Mouse (Mus musculus) liver, embryonic 13.5 days (tissue): Measurements from ENCODE around the gene Ssr3. TPM values are rescaled to one million over a fixed set of nuclear protein-coding genes. Genes with fewer than 3 reads are reported as not detected.

Experiments
- ATAC-seq: fragments of 200-750 bp; cut with Nextera tagmentation; 2 replicates; pipeline ENCODE4 v1.8.0; 2017; ENCODE audit warnings: low read depth, mild to moderate bottlenecking, moderate number of reproducible peaks, moderate library complexity
- DNase-seq: peaks from one replicate; pipeline ENCODE4 v3.0.0; 2022
- H3K27ac ChIP-seq: fragments of 300-500 bp; sonication (generic); 2 replicates; pipeline ENCODE4 v1.5.1; 2015; ENCODE audit warnings: moderate library complexity, mild to moderate bottlenecking, inconsistent platforms
- H3K27me3 ChIP-seq: fragments of 300-500 bp; sonication (generic); 2 replicates; pipeline ENCODE4 v1.6.1; 2015; ENCODE audit warnings: mild to moderate bottlenecking, inconsistent platforms
- H3K36me3 ChIP-seq: fragments of 300-500 bp; sonication (generic); 2 replicates; pipeline ENCODE4 v1.6.1; 2015; ENCODE audit warnings: mild to moderate bottlenecking, inconsistent platforms
- H3K4me1 ChIP-seq: fragments of 300-500 bp; sonication (generic); replicated peaks from 2 replicates; pipeline ENCODE4 v1.6.1; 2015; ENCODE audit warnings: inconsistent platforms
- H3K4me2 ChIP-seq: fragments of 300-500 bp; sonication (generic); 2 replicates; pipeline ENCODE4 v1.6.1; 2015; ENCODE audit warnings: inconsistent platforms, mild to moderate bottlenecking, moderate library complexity
- H3K4me3 ChIP-seq: fragments of 300-500 bp; sonication (generic); replicated peaks from 2 replicates; pipeline ENCODE4 v1.5.1; 2015; ENCODE audit warnings: mild to moderate bottlenecking, inconsistent platforms
- H3K9ac ChIP-seq: fragments of 300-500 bp; sonication (generic); 2 replicates; pipeline ENCODE4 v1.6.1; 2015; ENCODE audit warnings: mild to moderate bottlenecking, inconsistent platforms
- H3K9me3 ChIP-seq: fragments of 300-500 bp; sonication (generic); replicated peaks from 2 replicates; pipeline ENCODE4 v1.6.1; 2016; ENCODE audit warnings: inconsistent platforms
- WGBS: fragments of 180-500 bp; shearing (Covaris S2); methylation state at CpG from one replicate; pipeline ENCODE4 v1.1.7; 2015; ENCODE audit not compliant: insufficient replicate concordance; 5-methylcytosine and 5-hydroxymethylcytosine counted together
- polyA plus RNA-seq: library from polyadenylated mRNA; unstranded; fragments of >200 nt; fragmentation: Nextera tagmentation; extraction: Ambion mirVana; gene quantifications from 2 replicates; pipeline ENCODE4 v1.2.1, GENCODE M21; 2015

Ssr3 gene
- polyA plus RNA-seq, 1 experiment from 2014 or later, result 113 TPM

DNA sequence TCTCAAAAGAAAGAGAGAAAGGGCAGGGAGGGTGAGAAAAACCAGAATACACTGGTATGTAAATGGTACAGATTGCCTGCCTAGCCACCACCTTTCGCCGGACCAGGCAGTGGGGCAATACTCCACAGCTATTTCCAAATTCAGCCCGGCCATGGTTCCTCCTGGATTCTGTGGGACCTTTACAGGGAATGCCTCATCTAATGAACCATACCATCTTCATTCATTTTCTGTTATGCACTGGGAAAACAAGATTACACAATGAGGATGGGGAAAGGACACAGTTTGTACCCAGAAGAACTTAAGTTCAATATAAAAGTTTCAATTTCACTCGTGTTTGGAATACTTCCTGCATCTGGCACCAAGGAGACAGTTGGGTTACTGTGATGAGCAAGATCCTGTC, 19.9 kb downstream of the Ssr3 start:
- no peak for DNase-seq

DNA sequence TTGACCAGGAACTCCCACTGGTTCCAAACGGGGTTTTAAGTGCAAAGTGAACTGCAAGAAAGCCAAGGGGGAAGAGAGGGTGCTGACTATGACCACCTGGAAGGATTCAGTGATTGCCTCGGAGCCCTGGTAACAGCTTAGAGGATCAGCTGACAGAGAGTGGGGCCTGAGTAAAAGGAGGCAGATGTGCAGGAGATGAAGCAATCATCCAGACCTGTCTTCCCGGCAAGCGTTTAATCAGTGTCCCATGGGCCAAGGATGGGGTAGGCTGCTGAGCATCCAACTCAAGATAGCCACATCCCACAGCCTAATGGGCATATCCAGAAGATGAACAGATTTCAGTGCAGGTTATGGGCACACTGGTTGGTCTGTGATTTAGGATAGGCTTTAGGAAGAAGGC, 24.5 kb downstream of the Ssr3 start:
- no peak for ATAC-seq
- no peak overlapping the region for H3K27ac ChIP-seq
- 71% methylated on average over 4 of the region's 4 CpGs for WGBS

More for the DNA sequence above, 19.9 kb downstream of the Ssr3 start:
- no peak overlapping the region for H3K9ac ChIP-seq
- no peak overlapping the region for H3K27ac ChIP-seq
- no peak overlapping the region for H3K4me3 ChIP-seq
- no peaks in the 10 kb centered on the region for H3K27me3 ChIP-seq
- no peak for ATAC-seq
- H3K9me3 ChIP-seq, result no peaks in the 10 kb centered on the region
- H3K4me1 ChIP-seq, result no peaks in the 10 kb centered on the region
- no peak overlapping the region for H3K4me2 ChIP-seq
- peaks cover 38% of the 10 kb centered on the region for H3K36me3 ChIP-seq
- WGBS, result 79% methylated on average over 4 of the region's 4 CpGs

DNA sequence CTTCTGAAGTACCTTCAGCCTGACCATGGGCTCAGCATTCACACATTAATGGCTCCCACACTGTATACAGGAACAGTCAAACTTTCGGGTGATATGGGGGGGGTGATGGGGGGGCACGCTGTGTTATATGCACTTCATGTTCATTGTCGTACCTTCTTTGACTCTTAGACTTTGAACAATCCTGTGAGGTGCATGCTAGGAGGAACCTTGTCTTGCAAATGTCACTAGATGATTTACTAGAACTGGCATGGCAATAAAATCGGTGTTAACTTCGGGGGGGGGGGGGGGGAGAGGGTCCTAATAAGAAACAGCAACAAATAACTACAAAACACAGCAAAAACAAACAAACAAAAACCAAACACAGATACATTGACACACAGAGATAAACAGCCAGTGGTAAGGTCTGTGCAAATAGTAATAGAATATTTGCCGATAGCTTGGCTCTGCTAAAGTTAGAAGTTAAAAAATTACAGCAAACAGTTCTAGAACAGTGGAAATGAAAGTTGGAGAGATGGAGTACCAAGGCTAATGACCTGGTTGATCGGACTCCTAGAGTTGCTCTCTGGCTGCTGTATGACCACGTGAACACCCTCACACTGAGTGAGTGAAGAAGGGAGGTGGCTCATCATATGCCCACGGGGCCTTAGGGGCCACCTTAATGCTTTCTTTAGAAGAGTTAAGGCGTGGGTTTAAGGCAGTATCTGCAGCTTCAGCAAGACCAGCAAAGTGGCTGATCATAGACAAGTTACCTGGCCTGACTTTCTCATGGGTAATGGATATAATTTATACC, 26.3 kb downstream of the Ssr3 start:
- ATAC-seq (no peak), DNase-seq (no peak)
- Histone ChIP-seq H3K27me3 (no peaks in the 10 kb centered on the region), H3K9me3 (no peaks in the 10 kb centered on the region), H3K36me3 (peaks cover 15% of the 10 kb centered on the region), H3K4me3 (no peak overlapping the region), H3K4me1 (no peaks in the 10 kb centered on the region), H3K27ac (no peak overlapping the region), H3K9ac (no peak overlapping the region), H3K4me2 (no peak overlapping the region)
- WGBS, result 76% methylated on average over 10 of the region's 10 CpGs

More for the DNA sequence above, 24.5 kb downstream of the Ssr3 start:
- H3K9me3 ChIP-seq, result no peaks in the 10 kb centered on the region
- peaks cover 28% of the 10 kb centered on the region for H3K36me3 ChIP-seq
- no peak for DNase-seq
- H3K4me2 ChIP-seq, result no peak overlapping the region
- no peaks in the 10 kb centered on the region for H3K4me1 ChIP-seq
- H3K9ac ChIP-seq, result no peak overlapping the region
- H3K27me3 ChIP-seq, result no peaks in the 10 kb centered on the region
- H3K4me3 ChIP-seq, result no peak overlapping the region

DNA sequence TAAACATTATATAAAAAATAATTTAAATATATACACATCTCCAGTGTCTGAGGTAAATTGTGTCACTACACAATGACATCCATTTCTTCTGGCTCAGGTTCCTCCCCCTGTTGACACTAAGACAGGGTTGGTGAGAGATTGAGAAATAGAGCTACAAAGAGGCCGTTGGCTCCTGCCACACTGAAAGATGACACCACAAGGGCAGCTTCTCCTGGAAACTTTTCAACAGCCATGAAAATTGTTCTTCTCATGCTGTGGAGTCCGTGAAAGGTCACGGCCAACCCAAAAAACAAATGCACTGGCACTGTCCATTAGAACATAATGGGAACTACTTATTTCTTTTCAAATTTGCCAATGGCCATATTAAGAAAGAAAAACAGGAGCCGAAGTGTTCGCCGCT, 27.2 kb downstream of the Ssr3 start:
- Histone ChIP-seq H3K4me2 (no peak overlapping the region), H3K4me1 (0 out of 2 replicates have a peak, but pooled peaks cover 4% of the 10 kb centered on the region), H3K36me3 (peaks cover 9% of the 10 kb centered on the region), H3K27ac (no peak overlapping the region), H3K9ac (no peak overlapping the region), H3K27me3 (no peaks in the 10 kb centered on the region), H3K4me3 (no peak overlapping the region), H3K9me3 (no peaks in the 10 kb centered on the region)
- 79% methylated on average over 6 of the region's 6 CpGs for WGBS
- ATAC-seq, result no peak
- no peak for DNase-seq

DNA sequence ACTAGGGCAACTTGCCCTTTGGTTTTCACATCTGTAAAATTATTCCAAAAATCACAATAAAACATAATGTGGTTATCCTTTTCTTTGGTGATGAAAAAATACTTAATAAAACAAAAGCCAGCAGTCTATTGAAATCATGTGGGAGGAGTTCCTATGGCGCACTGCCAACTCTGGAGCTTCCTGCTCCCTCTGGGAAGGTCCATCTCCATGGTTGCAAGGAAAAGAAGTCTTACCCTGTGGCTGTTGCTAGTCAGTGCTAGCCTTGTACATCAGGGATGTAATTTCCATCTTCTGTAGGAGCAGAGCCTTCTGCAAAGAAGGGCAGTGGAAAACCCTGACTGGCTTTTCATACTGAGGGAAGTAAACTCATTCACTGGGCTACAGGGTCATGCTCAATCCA, 29.0 kb downstream of the Ssr3 start:
- 81% methylated on average over 1 of the region's 1 CpGs for WGBS
- H3K27ac ChIP-seq, result no peak overlapping the region
- H3K4me1 ChIP-seq, result 0 out of 2 replicates have a peak, but pooled peaks cover 5% of the 10 kb centered on the region
- H3K9ac ChIP-seq, result no peak overlapping the region
- no peaks in the 10 kb centered on the region for H3K9me3 ChIP-seq
- ATAC-seq (no peak), DNase-seq (no peak)
- no peaks in the 10 kb centered on the region for H3K27me3 ChIP-seq
- no peak overlapping the region for H3K4me2 ChIP-seq
- no peak overlapping the region for H3K4me3 ChIP-seq
- H3K36me3 ChIP-seq, result peaks cover 4% of the 10 kb centered on the region; the same call in 1 of the 2 replicates

DNA sequence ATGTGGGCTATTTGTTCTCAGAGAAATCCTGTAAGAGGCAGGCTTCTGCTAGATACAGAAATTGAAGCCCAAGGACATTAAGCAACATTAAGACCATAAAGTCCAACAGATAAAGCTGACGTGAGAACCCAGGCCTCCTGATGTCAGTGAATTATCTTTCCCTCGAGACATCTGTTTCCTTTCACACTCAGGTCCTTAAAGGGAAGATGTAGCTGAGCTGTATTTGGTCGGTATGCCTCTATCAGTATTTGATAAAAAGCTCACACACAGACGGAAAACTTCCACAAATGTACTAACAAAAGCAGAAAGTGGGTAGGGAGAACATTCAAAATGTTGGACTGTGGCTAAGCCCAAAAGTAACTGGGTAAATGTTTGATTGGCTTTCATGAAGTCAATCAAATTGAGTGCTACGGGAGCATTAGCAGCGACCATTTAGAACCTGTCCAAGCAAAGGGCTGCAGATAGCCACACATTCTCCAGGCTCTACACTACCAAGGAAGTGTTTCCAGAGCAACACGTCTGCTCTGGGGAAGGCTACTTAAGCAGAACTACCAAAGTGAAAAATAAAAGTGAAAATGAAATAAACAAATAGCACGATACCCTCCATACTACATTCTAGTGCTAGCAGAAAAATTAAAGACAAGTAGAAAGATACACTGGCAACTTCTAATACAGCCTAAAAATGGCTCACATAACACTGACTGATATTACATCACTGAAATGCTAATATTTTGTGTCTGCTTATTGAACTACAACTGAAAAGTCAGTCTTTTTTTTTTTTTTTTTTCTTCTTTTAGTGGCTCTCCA, 32.1 kb downstream of the Ssr3 start:
- H3K4me3 ChIP-seq, result no peak overlapping the region
- no peaks in the 10 kb centered on the region for H3K27me3 ChIP-seq
- ATAC-seq (no peak), DNase-seq (no peak)
- no peaks in the 10 kb centered on the region for H3K9me3 ChIP-seq
- no peaks in the 10 kb centered on the region for H3K36me3 ChIP-seq
- H3K4me1 ChIP-seq, result peaks cover 10% of the 10 kb centered on the region; the same call in 1 of the 2 replicates
- no peak overlapping the region for H3K4me2 ChIP-seq
- no peak overlapping the region for H3K9ac ChIP-seq
- no peak overlapping the region for H3K27ac ChIP-seq
- WGBS, result 28% methylated on average over 8 of the region's 8 CpGs

DNA sequence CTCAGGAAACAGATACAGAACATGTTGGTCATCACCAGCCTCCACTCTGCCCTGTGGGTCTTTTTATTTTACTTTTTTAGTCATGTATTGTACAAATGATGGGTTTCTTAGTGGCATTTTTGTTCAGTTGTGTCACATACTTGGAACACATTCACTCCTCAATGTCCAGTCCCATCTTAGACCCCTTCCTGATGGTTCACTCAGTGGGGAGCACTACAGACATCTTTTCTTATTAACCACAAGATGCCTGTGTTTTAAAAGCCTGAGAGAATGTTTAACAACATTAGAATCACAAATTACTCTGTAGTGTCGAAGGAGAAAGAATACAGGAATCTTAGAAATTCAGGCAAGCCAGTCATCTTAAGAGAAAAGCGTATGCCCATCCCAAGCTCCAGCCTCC, 33.6 kb downstream of the Ssr3 start:
- WGBS, result 70% methylated on average over 2 of the region's 2 CpGs
- no peak for DNase-seq
- Histone ChIP-seq H3K27ac (no peak overlapping the region), H3K4me3 (no peak overlapping the region), H3K4me2 (no peak overlapping the region), H3K4me1 (peaks cover 11% of the 10 kb centered on the region; the same call in 1 of the 2 replicates), H3K9ac (no peak overlapping the region), H3K36me3 (no peaks in the 10 kb centered on the region), H3K27me3 (no peaks in the 10 kb centered on the region), H3K9me3 (no peaks in the 10 kb centered on the region)
- no peak for ATAC-seq

DNA sequence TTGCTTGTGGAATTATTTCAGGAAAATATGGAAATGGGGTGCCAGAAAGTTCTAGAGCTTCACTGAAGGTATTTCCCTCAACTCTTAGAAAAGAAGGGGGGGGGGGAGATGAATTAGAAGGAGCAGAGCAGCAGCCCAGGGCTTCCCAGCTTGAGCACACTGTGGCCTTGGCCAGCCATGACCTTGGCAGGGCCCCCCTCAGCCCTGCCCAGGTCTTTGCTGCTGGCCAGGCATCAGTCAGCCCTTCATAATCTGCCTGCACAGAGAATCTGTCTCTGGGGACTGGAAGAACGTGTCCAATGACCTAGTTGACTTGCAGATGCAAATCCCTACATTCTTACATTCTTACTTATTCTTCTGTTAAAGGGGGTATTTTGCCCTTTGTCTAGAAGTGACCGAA, 34.1 kb downstream of the Ssr3 start:
- DNase-seq, result no peak
- Histone ChIP-seq H3K9me3 (no peaks in the 10 kb centered on the region), H3K4me3 (no peak overlapping the region), H3K27me3 (no peaks in the 10 kb centered on the region), H3K4me1 (peaks cover 11% of the 10 kb centered on the region; the same call in 1 of the 2 replicates), H3K4me2 (no peak overlapping the region), H3K9ac (no peak overlapping the region), H3K36me3 (no peaks in the 10 kb centered on the region), H3K27ac (no peak overlapping the region)
- WGBS, result 71% methylated on average over 2 of the region's 2 CpGs
- ATAC-seq, result no peak

DNA sequence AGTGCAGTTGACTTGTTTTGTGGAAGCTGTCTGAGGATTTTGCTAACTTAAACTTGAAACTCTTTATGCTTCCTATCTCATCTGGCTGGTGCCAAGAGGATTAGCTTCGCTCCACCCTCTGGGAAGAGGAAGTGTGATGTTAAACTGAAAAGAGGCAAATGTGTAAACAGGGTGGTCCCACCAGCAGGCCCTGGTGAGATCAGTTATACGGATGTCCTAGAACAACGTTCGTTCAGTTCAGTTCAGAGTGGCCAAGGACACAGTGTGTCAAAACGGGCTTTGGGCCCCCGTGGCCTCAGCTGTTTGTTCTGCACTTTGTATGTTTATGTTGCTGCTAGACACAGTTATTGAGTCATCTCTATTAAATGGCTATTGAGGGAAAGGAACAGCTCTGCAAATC, 36.9 kb downstream of the Ssr3 start:
- no peak overlapping the region for H3K27ac ChIP-seq
- no peak for ATAC-seq
- H3K4me3 ChIP-seq, result no peak overlapping the region
- no peak overlapping the region for H3K4me2 ChIP-seq
- no peaks in the 10 kb centered on the region for H3K36me3 ChIP-seq
- 51% methylated on average over 6 of the region's 6 CpGs for WGBS
- peaks cover 10% of the 10 kb centered on the region; the same call in 1 of the 2 replicates for H3K4me1 ChIP-seq
- H3K9me3 ChIP-seq, result no peaks in the 10 kb centered on the region
- no peak for DNase-seq
- no peaks in the 10 kb centered on the region for H3K27me3 ChIP-seq
- no peak overlapping the region for H3K9ac ChIP-seq

DNA sequence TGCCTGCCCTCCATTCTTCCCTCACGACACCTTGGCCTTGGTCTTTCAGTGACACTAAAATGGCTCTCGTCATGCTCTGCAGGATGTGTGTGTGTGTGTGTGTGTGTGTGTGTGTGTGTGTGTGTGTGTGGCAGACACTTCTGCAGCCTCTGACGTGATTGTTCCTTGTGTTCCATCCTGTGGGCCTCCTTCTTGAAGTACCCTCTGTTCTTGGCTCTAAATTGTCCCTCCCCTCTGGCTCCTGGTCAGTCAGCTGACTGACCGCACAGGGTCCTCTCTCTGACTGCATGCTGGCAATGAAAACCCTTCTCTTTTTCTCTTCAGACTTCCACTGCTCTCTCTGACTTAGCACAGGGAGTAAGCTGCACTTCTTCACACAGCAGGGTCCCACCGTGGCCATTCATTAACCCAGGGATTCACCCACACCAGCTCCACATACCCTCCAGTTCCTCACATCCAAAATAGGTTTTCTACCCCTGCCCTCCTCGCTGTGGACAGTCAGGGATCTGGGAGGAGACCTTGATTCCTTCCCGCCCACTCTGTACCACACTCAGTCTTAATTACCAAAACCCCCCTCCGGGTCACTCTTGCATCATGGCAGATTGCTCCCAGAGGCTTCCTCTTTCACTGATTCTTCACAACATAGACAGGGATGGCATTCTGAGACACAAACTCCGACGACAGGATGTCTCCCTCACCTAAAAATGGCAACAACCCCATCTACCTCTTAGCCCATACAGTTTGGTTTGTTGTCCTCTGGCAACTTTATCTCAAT, 39.0 kb downstream of the Ssr3 start:
- DNase-seq (no peak), ATAC-seq (no peak)
- Histone ChIP-seq H3K27me3 (no peaks in the 10 kb centered on the region), H3K36me3 (no peaks in the 10 kb centered on the region), H3K27ac (no peak overlapping the region), H3K9ac (no peak overlapping the region), H3K4me2 (no peak overlapping the region), H3K4me1 (peaks cover 6% of the 10 kb centered on the region; the same call in 1 of the 2 replicates), H3K4me3 (no peak overlapping the region), H3K9me3 (no peaks in the 10 kb centered on the region)
- 56% methylated on average over 10 of the region's 10 CpGs for WGBS
